Mouse (Mus musculus): ENCODE data around the gene C330007P06Rik. TPM values are rescaled to one million over a fixed set of nuclear protein-coding genes. Genes with fewer than 3 reads are reported as not detected.

The C330007P06Rik gene
- polyA plus RNA-seq, 1 experiment from 2014 or later: 22.9 TPM

- H3K9me3 ChIP-seq (ENCODE audit: control insufficient read depth, low read length): no peaks in the 10 kb centered on the region
- no peak overlapping the region for H3K9ac ChIP-seq (ENCODE audit: low read depth, low read length)
- no peak for ATAC-seq
- H3K4me2 ChIP-seq (ENCODE audit: low read length): no peak overlapping the region
- no peaks in the 10 kb centered on the region for H3K27me3 ChIP-seq (replicated peaks; ENCODE audit: control insufficient read depth, insufficient read depth, low read length)
- H3K36me3 ChIP-seq (ENCODE audit: control insufficient read depth, insufficient read depth, low read length): peaks cover 5% of the 10 kb centered on the region; the same call in 1 of the 2 replicates
- H3K4me3 ChIP-seq (ENCODE audit: low read length): no peak overlapping the region
- no peaks in the 10 kb centered on the region for H3K4me1 ChIP-seq (ENCODE audit: control insufficient read depth, insufficient read depth, low read depth, low read length)
- WGBS: 85% methylated on average over 1 of the region's 1 CpGs
- H3K27ac ChIP-seq (ENCODE audit: low read depth, low read length): no peak overlapping the region
Measured at GRCm38 (mm10) chrX:36884719-36885118, 10.8 kb upstream of the C330007P06Rik start.

- H3K4me2 ChIP-seq (ENCODE audit: low read length): peak overlapping the region; percentile 64
- no peaks in the 10 kb centered on the region for H3K36me3 ChIP-seq (ENCODE audit: control insufficient read depth, insufficient read depth, low read length)
- peaks cover 3% of the 10 kb centered on the region; the same call in 1 of the 2 replicates for H3K4me1 ChIP-seq (ENCODE audit: control insufficient read depth, insufficient read depth, low read depth, low read length)
- peak overlapping the region; percentile 79 for H3K9ac ChIP-seq (ENCODE audit: low read depth, low read length)
- peak; percentile 28 for ATAC-seq
- H3K27ac ChIP-seq (ENCODE audit: low read depth, low read length): peak overlapping the region; percentile 72
- 22% methylated on average over 34 of the region's 36 CpGs for WGBS
- H3K9me3 ChIP-seq (ENCODE audit: control insufficient read depth, low read length): peaks cover 2% of the 10 kb centered on the region; the same call in 1 of the 2 replicates
- H3K27me3 ChIP-seq (replicated peaks; ENCODE audit: control insufficient read depth, insufficient read depth, low read length): no peaks in the 10 kb centered on the region
- H3K4me3 ChIP-seq (ENCODE audit: low read length): peak overlapping the region; percentile 73
Measured at GRCm38 (mm10) chrX:36874704-36875128, 805 bp upstream of the C330007P06Rik start.

- Histone ChIP-seq H3K4me3 (ENCODE audit: low read length) (peak overlapping the region; percentile 73), H3K9ac (ENCODE audit: low read depth, low read length) (peak overlapping the region; percentile 79), H3K27ac (ENCODE audit: low read depth, low read length) (peak overlapping the region; percentile 72), H3K4me1 (ENCODE audit: control insufficient read depth, insufficient read depth, low read depth, low read length) (peaks cover 3% of the 10 kb centered on the region; the same call in 1 of the 2 replicates), H3K4me2 (ENCODE audit: low read length) (peak overlapping the region; percentile 64), H3K9me3 (ENCODE audit: control insufficient read depth, low read length) (peaks cover 2% of the 10 kb centered on the region; the same call in 1 of the 2 replicates), H3K27me3 (replicated peaks; ENCODE audit: control insufficient read depth, insufficient read depth, low read length) (no peaks in the 10 kb centered on the region), H3K36me3 (ENCODE audit: control insufficient read depth, insufficient read depth, low read length) (no peaks in the 10 kb centered on the region)
- 16% methylated on average over 46 of the region's 57 CpGs for WGBS
- peak; percentile 97 for ATAC-seq
Measured at GRCm38 (mm10) chrX:36874178-36874696, 326 bp upstream of the C330007P06Rik start.

- Histone ChIP-seq H3K9ac (ENCODE audit: low read depth, low read length) (no peak overlapping the region), H3K36me3 (ENCODE audit: control insufficient read depth, insufficient read depth, low read length) (no peaks in the 10 kb centered on the region), H3K4me2 (ENCODE audit: low read length) (no peak overlapping the region), H3K27ac (ENCODE audit: low read depth, low read length) (no peak overlapping the region), H3K4me1 (ENCODE audit: control insufficient read depth, insufficient read depth, low read depth, low read length) (peaks cover under 1% of the 10 kb centered on the region; the same call in 1 of the 2 replicates), H3K9me3 (ENCODE audit: control insufficient read depth, low read length) (peaks cover 2% of the 10 kb centered on the region; the same call in 1 of the 2 replicates), H3K27me3 (replicated peaks; ENCODE audit: control insufficient read depth, insufficient read depth, low read length) (no peaks in the 10 kb centered on the region), H3K4me3 (ENCODE audit: low read length) (no peak overlapping the region)
- 80% methylated on average over 3 of the region's 3 CpGs for WGBS
- no peak for ATAC-seq
Measured at GRCm38 (mm10) chrX:36870372-36870771, 3.5 kb downstream of the C330007P06Rik start.

- Histone ChIP-seq H3K4me1 (ENCODE audit: control insufficient read depth, insufficient read depth, low read depth, low read length) (peaks cover 4% of the 10 kb centered on the region; the same call in 1 of the 2 replicates), H3K27me3 (replicated peaks; ENCODE audit: control insufficient read depth, insufficient read depth, low read length) (no peaks in the 10 kb centered on the region), H3K4me3 (ENCODE audit: low read length) (peak overlapping the region; percentile 46), H3K4me2 (ENCODE audit: low read length) (peak overlapping the region; percentile 34), H3K9ac (ENCODE audit: low read depth, low read length) (no peak overlapping the region), H3K36me3 (ENCODE audit: control insufficient read depth, insufficient read depth, low read length) (no peaks in the 10 kb centered on the region), H3K9me3 (ENCODE audit: control insufficient read depth, low read length) (no peaks in the 10 kb centered on the region), H3K27ac (ENCODE audit: low read depth, low read length) (no peak overlapping the region)
- ATAC-seq: no peak
- WGBS: 48% methylated on average over 8 of the region's 8 CpGs
Measured at GRCm38 (mm10) chrX:36864609-36865328, 9.1 kb downstream of the C330007P06Rik start.

GRCm38 (mm10) chrX:36863766-36864608 is 9.9 kb downstream of the C330007P06Rik start:
- Histone ChIP-seq H3K27ac (ENCODE audit: low read depth, low read length) (no peak overlapping the region), H3K4me2 (ENCODE audit: low read length) (peak overlapping the region; percentile 54), H3K36me3 (ENCODE audit: control insufficient read depth, insufficient read depth, low read length) (no peaks in the 10 kb centered on the region), H3K9me3 (ENCODE audit: control insufficient read depth, low read length) (no peaks in the 10 kb centered on the region), H3K27me3 (replicated peaks; ENCODE audit: control insufficient read depth, insufficient read depth, low read length) (no peaks in the 10 kb centered on the region), H3K9ac (ENCODE audit: low read depth, low read length) (peak overlapping the region; percentile 55), H3K4me1 (ENCODE audit: control insufficient read depth, insufficient read depth, low read depth, low read length) (peaks cover 4% of the 10 kb centered on the region; the same call in 1 of the 2 replicates), H3K4me3 (ENCODE audit: low read length) (peak overlapping the region; percentile 46)
- 12% methylated on average over 43 of the region's 44 CpGs for WGBS
- peak; percentile 95 for ATAC-seq

- no peak overlapping the region for H3K9ac ChIP-seq (ENCODE audit: low read depth, low read length)
- ATAC-seq: no peak
- H3K4me3 ChIP-seq (ENCODE audit: low read length): no peak overlapping the region
- H3K27me3 ChIP-seq (replicated peaks; ENCODE audit: control insufficient read depth, insufficient read depth, low read length): no peaks in the 10 kb centered on the region
- no peak overlapping the region for H3K4me2 ChIP-seq (ENCODE audit: low read length)
- H3K36me3 ChIP-seq (ENCODE audit: control insufficient read depth, insufficient read depth, low read length): no peaks in the 10 kb centered on the region
- 91% methylated on average over 8 of the region's 8 CpGs for WGBS
- H3K4me1 ChIP-seq (ENCODE audit: control insufficient read depth, insufficient read depth, low read depth, low read length): no peaks in the 10 kb centered on the region
- no peaks in the 10 kb centered on the region for H3K9me3 ChIP-seq (ENCODE audit: control insufficient read depth, low read length)
- H3K27ac ChIP-seq (ENCODE audit: low read depth, low read length): no peak overlapping the region
Measured at GRCm38 (mm10) chrX:36852631-36853030, 21.3 kb downstream of the C330007P06Rik start.

GRCm38 (mm10) chrX:36847152-36847551 is 26.8 kb downstream of the C330007P06Rik start:
- H3K4me3 ChIP-seq (ENCODE audit: low read length): no peak overlapping the region
- no peak overlapping the region for H3K9ac ChIP-seq (ENCODE audit: low read depth, low read length)
- H3K27ac ChIP-seq (ENCODE audit: low read depth, low read length): no peak overlapping the region
- H3K27me3 ChIP-seq (replicated peaks; ENCODE audit: control insufficient read depth, insufficient read depth, low read length): no peaks in the 10 kb centered on the region
- no peaks in the 10 kb centered on the region for H3K4me1 ChIP-seq (ENCODE audit: control insufficient read depth, insufficient read depth, low read depth, low read length)
- H3K9me3 ChIP-seq (ENCODE audit: control insufficient read depth, low read length): no peaks in the 10 kb centered on the region
- H3K36me3 ChIP-seq (ENCODE audit: control insufficient read depth, insufficient read depth, low read length): no peaks in the 10 kb centered on the region
- 80% methylated on average over 1 of the region's 1 CpGs for WGBS
- no peak overlapping the region for H3K4me2 ChIP-seq (ENCODE audit: low read length)
- ATAC-seq: no peak

All from hindbrain, embryonic 16.5 days (tissue).